Mouse (Mus musculus) forebrain, embryonic 15.5 days (tissue): Measurements from ENCODE around the gene Catsper3. TPM values are rescaled to one million over a fixed set of nuclear protein-coding genes. Genes with fewer than 3 reads are reported as not detected.

Experiments
- ATAC-seq: fragments of 200-750 bp; cut with Nextera tagmentation; replicated peaks from 2 replicates; pipeline ENCODE4 v1.8.0; 2017; ENCODE audit warnings: mild to moderate bottlenecking, moderate TSS enrichment, moderate library complexity
- H3K27ac ChIP-seq: fragments of 300-500 bp; sonication (generic); replicated peaks from 2 replicates; pipeline ENCODE4 v1.5.1; 2015; ENCODE audit warnings: mild to moderate bottlenecking, inconsistent platforms
- H3K27me3 ChIP-seq: fragments of 300-500 bp; sonication (generic); 2 replicates; pipeline ENCODE4 v1.6.1; 2015; ENCODE audit warnings: inconsistent platforms
- H3K36me3 ChIP-seq: fragments of 300-500 bp; sonication (generic); 2 replicates; pipeline ENCODE4 v1.6.1; 2015; ENCODE audit warnings: mild to moderate bottlenecking, inconsistent platforms
- H3K4me1 ChIP-seq: fragments of 300-500 bp; sonication (generic); 2 replicates; pipeline ENCODE4 v1.6.1; 2015; ENCODE audit warnings: inconsistent platforms
- H3K4me2 ChIP-seq: fragments of 300-500 bp; sonication (generic); replicated peaks from 2 replicates; pipeline ENCODE4 v1.6.1; 2015; ENCODE audit warnings: mild to moderate bottlenecking, inconsistent platforms
- H3K4me3 ChIP-seq: fragments of 300-500 bp; sonication (generic); 2 replicates; pipeline ENCODE4 v1.5.1; 2015; ENCODE audit warnings: mild to moderate bottlenecking, inconsistent platforms
- H3K9ac ChIP-seq: fragments of 300-500 bp; sonication (generic); replicated peaks from 2 replicates; pipeline ENCODE4 v1.6.1; 2015; ENCODE audit warnings: mild to moderate bottlenecking, inconsistent platforms
- H3K9me3 ChIP-seq: fragments of 300-500 bp; sonication (generic); 2 replicates; pipeline ENCODE4 v1.6.1; 2016; ENCODE audit warnings: inconsistent platforms
- WGBS: fragments of 180-500 bp; shearing (Covaris S2); methylation state at CpG from one replicate; pipeline ENCODE4 v1.1.7; 2015; ENCODE audit warnings: mixed read lengths; 5-methylcytosine and 5-hydroxymethylcytosine counted together
- polyA plus RNA-seq: library from polyadenylated mRNA; unstranded; fragments of >200 nt; fragmentation: Nextera tagmentation; extraction: Ambion mirVana; gene quantifications from 2 replicates; pipeline ENCODE4 v1.2.1, GENCODE M21; 2015

Catsper3 gene
- polyA plus RNA-seq, 1 experiment from 2014 or later: not detected

- H3K27me3 ChIP-seq: peaks cover 88% of the 10 kb centered on the region
Measured at GRCm38 (mm10) chr13:55828141-55829017, 44.0 kb downstream of the Catsper3 start.

GRCm38 (mm10) chr13:55829018-55829655 lies 44.8 kb downstream of the Catsper3 start:
- WGBS: 3% methylated on average over 12 of the region's 12 CpGs
- ATAC-seq: no peak
- H3K9ac ChIP-seq: no peak overlapping the region

More at GRCm38 (mm10) chr13:55828141-55829017, 44.0 kb downstream of the Catsper3 start:
- H3K27ac ChIP-seq: no peak overlapping the region
- no peak overlapping the region for H3K4me3 ChIP-seq
- no peaks in the 10 kb centered on the region for H3K9me3 ChIP-seq
- no peak overlapping the region for H3K9ac ChIP-seq
- H3K4me2 ChIP-seq: no peak overlapping the region
- no peaks in the 10 kb centered on the region for H3K36me3 ChIP-seq
- H3K4me1 ChIP-seq: peaks cover 24% of the 10 kb centered on the region
- no peak for ATAC-seq
- under 1% methylated on average over 50 of the region's 50 CpGs for WGBS

GRCm38 (mm10) chr13:55830081-55830832 lies 45.9 kb downstream of the Catsper3 start:
- no peak for ATAC-seq
- Histone ChIP-seq H3K9ac (no peak overlapping the region), H3K4me2 (no peak overlapping the region), H3K27ac (no peak overlapping the region), H3K27me3 (peaks cover 88% of the 10 kb centered on the region), H3K4me3 (peak overlapping the region; percentile 17; the same call in 1 of the 2 replicates), H3K4me1 (peaks cover 21% of the 10 kb centered on the region), H3K9me3 (no peaks in the 10 kb centered on the region), H3K36me3 (no peaks in the 10 kb centered on the region)
- whole genome bisulfite sequencing: under 1% methylated on average over 48 of the region's 48 CpGs

More at GRCm38 (mm10) chr13:55829018-55829655, 44.8 kb downstream of the Catsper3 start:
- H3K9me3 ChIP-seq: no peaks in the 10 kb centered on the region
- peaks cover 24% of the 10 kb centered on the region for H3K4me1 ChIP-seq
- H3K4me2 ChIP-seq: no peak overlapping the region
- no peaks in the 10 kb centered on the region for H3K36me3 ChIP-seq
- no peak overlapping the region for H3K4me3 ChIP-seq
- peaks cover 88% of the 10 kb centered on the region for H3K27me3 ChIP-seq
- no peak overlapping the region for H3K27ac ChIP-seq

GRCm38 (mm10) chr13:55830833-55831721 lies 46.7 kb downstream of the Catsper3 start:
- no peaks in the 10 kb centered on the region for H3K9me3 ChIP-seq
- H3K4me2 ChIP-seq: peak overlapping the region; percentile 11; the same call in 1 of the 2 replicates
- H3K36me3 ChIP-seq: no peaks in the 10 kb centered on the region
- peak overlapping the region; percentile 17; the same call in 1 of the 2 replicates for H3K4me3 ChIP-seq
- WGBS: 2% methylated on average over 71 of the region's 82 CpGs
- H3K4me1 ChIP-seq: peaks cover 21% of the 10 kb centered on the region
- no peak overlapping the region for H3K27ac ChIP-seq
- peaks cover 87% of the 10 kb centered on the region for H3K27me3 ChIP-seq
- H3K9ac ChIP-seq: no peak overlapping the region
- no peak for ATAC-seq

GRCm38 (mm10) chr13:55831722-55832160 lies 47.4 kb downstream of the Catsper3 start:
- Histone ChIP-seq H3K9ac (no peak overlapping the region), H3K4me2 (no peak overlapping the region), H3K36me3 (no peaks in the 10 kb centered on the region), H3K4me3 (0 out of 2 replicates have a peak overlapping the region, but pooled peaks have one; percentile 17), H3K27ac (no peak overlapping the region), H3K4me1 (peaks cover 22% of the 10 kb centered on the region), H3K27me3 (peaks cover 89% of the 10 kb centered on the region), H3K9me3 (no peaks in the 10 kb centered on the region)
- 1% methylated on average over 25 of the region's 25 CpGs for WGBS
- ATAC-seq: no peak

GRCm38 (mm10) chr13:55832602-55833001 lies 48.2 kb downstream of the Catsper3 start:
- no peak for ATAC-seq
- no peak overlapping the region for H3K27ac ChIP-seq
- no peak overlapping the region for H3K4me2 ChIP-seq
- peaks cover 94% of the 10 kb centered on the region for H3K27me3 ChIP-seq
- no peaks in the 10 kb centered on the region for H3K9me3 ChIP-seq
- no peak overlapping the region for H3K9ac ChIP-seq
- 23% methylated on average over 1 of the region's 1 CpGs for WGBS
- peaks cover 27% of the 10 kb centered on the region for H3K4me1 ChIP-seq
- no peaks in the 10 kb centered on the region for H3K36me3 ChIP-seq
- H3K4me3 ChIP-seq: no peak overlapping the region

- WGBS: 2% methylated on average over 7 of the region's 7 CpGs
- H3K9me3 ChIP-seq: no peaks in the 10 kb centered on the region
Measured at GRCm38 (mm10) chr13:55833921-55834320, 49.6 kb downstream of the Catsper3 start.

GRCm38 (mm10) chr13:55834667-55835066 lies 50.3 kb downstream of the Catsper3 start:
- Histone ChIP-seq H3K9me3 (no peaks in the 10 kb centered on the region), H3K36me3 (no peaks in the 10 kb centered on the region), H3K4me3 (no peak overlapping the region), H3K9ac (no peak overlapping the region), H3K4me1 (peaks cover 27% of the 10 kb centered on the region), H3K27me3 (peaks cover 95% of the 10 kb centered on the region), H3K27ac (no peak overlapping the region), H3K4me2 (no peak overlapping the region)
- no peak for ATAC-seq
- 3% methylated on average over 5 of the region's 5 CpGs for WGBS

More at GRCm38 (mm10) chr13:55833921-55834320, 49.6 kb downstream of the Catsper3 start:
- Histone ChIP-seq H3K9ac (no peak overlapping the region), H3K4me3 (no peak overlapping the region), H3K27ac (no peak overlapping the region), H3K4me1 (peaks cover 27% of the 10 kb centered on the region), H3K4me2 (no peak overlapping the region), H3K36me3 (no peaks in the 10 kb centered on the region), H3K27me3 (peaks cover 93% of the 10 kb centered on the region)
- no peak for ATAC-seq

- Histone ChIP-seq H3K4me2 (no peak overlapping the region), H3K27ac (no peak overlapping the region), H3K4me3 (no peak overlapping the region), H3K36me3 (no peaks in the 10 kb centered on the region), H3K9me3 (no peaks in the 10 kb centered on the region), H3K27me3 (peaks cover 94% of the 10 kb centered on the region), H3K9ac (no peak overlapping the region), H3K4me1 (peaks cover 27% of the 10 kb centered on the region)
- ATAC-seq: no peak
- 1% methylated on average over 33 of the region's 33 CpGs for WGBS
Measured at GRCm38 (mm10) chr13:55835548-55836097, 51.3 kb downstream of the Catsper3 start.

- Histone ChIP-seq H3K27me3 (peaks cover 94% of the 10 kb centered on the region), H3K4me3 (no peak within 1 kb of the TSS), H3K36me3 (no peaks in the 10 kb centered on the region), H3K4me1 (peaks cover 21% of the 10 kb centered on the region), H3K9ac (no peak within 1 kb of the TSS), H3K4me2 (no peak within 1 kb of the TSS), H3K9me3 (no peaks in the 10 kb centered on the region), H3K27ac (no peak within 1 kb of the TSS)
- ATAC-seq: no peak
- WGBS: 2% methylated on average over 33 of the region's 36 CpGs
Measured at GRCm38 (mm10) chr13:55836142-55836625, 51.8 kb downstream of the Catsper3 start, which contains the start of gene Pitx1. Pitx1 (minus strand) TSS chr13:55836192.
